Mouse (Mus musculus): Measurements from ENCODE around the gene Dpf1.

DNA sequence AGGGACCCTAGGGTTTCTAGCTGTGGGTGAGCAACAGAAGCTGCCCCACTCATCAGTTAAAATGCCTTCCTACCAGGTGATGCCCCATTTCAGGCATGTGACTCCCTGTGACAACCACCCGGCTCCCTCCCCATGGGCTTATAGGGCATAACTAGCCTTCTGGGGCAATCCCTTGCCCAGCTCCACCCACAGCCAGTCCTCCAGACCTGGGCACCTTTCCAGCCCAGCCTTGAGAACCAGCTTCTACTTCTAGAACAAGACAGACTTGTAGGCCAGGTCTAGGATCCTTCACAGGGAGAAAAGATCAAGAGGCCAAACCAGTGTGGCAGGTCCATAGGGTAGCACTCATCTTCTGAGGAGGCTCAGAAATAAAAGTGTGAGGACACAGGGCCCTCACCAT, 46.4 kb upstream of the Dpf1 start:
- TF ChIP-seq CTCF (IDR thresholded peaks at IDR 0.05; ENCODE audit: low read depth) (no peak), EP300 (IDR thresholded peaks at IDR 0.05; ENCODE audit: low read depth) (no peak)

All from heart, postnatal 0 days (tissue).